Mouse (Mus musculus): Measurements from ENCODE around the gene Ankrd13c.

- no peak for TF ChIP-seq EP300 (IDR thresholded peaks at IDR 0.05)
- no peak for TF ChIP-seq CTCF (IDR thresholded peaks at IDR 0.05)
Measured at GRCm38 (mm10) chr3:158035866-158036265, 88.8 kb downstream of the Ankrd13c start.

Data from lung, postnatal 0 days (tissue).